Mouse (Mus musculus): ENCODE measurements around the gene BC100530. TPM values are rescaled to one million over a fixed set of nuclear protein-coding genes. Genes with fewer than 3 reads are reported as not detected.
"Not testable (repeated sequence)": the region's sequence is repeated elsewhere in the genome, so short reads cannot be mapped to it uniquely, and the experiment has no call there.

Gene BC100530
- 2.4 and 3.0 TPM in 2 replicates for polyA plus RNA-seq (2015; fragmentation: Nextera tagmentation; extraction: Ambion mirVana)

GRCm38 (mm10) chr16:36367648-36368047 lies at the start of gene BC100530:
BC100530 (minus strand) TSS chr16:36367748.
- not testable (repeated sequence) for ATAC-seq (ENCODE audit: low FRiP score); H3K4me2 ChIP-seq; H3K36me3 ChIP-seq; H3K9me3 ChIP-seq (replicated peaks); H3K27ac ChIP-seq (replicated peaks); H3K9ac ChIP-seq (replicated peaks); H3K4me3 ChIP-seq (replicated peaks); H3K4me1 ChIP-seq; H3K27me3 ChIP-seq (replicated peaks)
- WGBS, result 79% methylated on average over 3 of the region's 3 CpGs

GRCm38 (mm10) chr16:36408357-36408756 lies 40.8 kb upstream of the BC100530 start, which contains the start of gene Stfa2:
Stfa2 (minus strand) TSS chr16:36408457.
- no peaks in the 10 kb centered on the region for H3K9me3 ChIP-seq (replicated peaks)
- no peak within 1 kb of the TSS for H3K4me3 ChIP-seq (replicated peaks)
- no peaks in the 10 kb centered on the region for H3K27me3 ChIP-seq (replicated peaks)
- ATAC-seq (ENCODE audit: low FRiP score), result no peak
- no peak within 1 kb of the TSS for H3K9ac ChIP-seq (replicated peaks)
- H3K4me2 ChIP-seq, result no peak within 1 kb of the TSS
- H3K27ac ChIP-seq (replicated peaks), result no peak within 1 kb of the TSS
- no peaks in the 10 kb centered on the region for H3K36me3 ChIP-seq
- H3K4me1 ChIP-seq, result no peaks in the 10 kb centered on the region

GRCm38 (mm10) chr16:36389060-36389459 lies 21.5 kb upstream of the BC100530 start:
- no peaks in the 10 kb centered on the region for H3K9me3 ChIP-seq (replicated peaks)
- 22% methylated on average over 4 of the region's 4 CpGs for WGBS
- H3K4me2 ChIP-seq, result no peak overlapping the region
- H3K27me3 ChIP-seq (replicated peaks), result no peaks in the 10 kb centered on the region
- H3K36me3 ChIP-seq, result no peaks in the 10 kb centered on the region
- H3K9ac ChIP-seq (replicated peaks), result no peak overlapping the region
- no peak for ATAC-seq (ENCODE audit: low FRiP score)
- H3K4me1 ChIP-seq, result no peaks in the 10 kb centered on the region
- H3K27ac ChIP-seq (replicated peaks), result no peak overlapping the region
- no peak overlapping the region for H3K4me3 ChIP-seq (replicated peaks)

- no peak overlapping the region for H3K4me2 ChIP-seq
- H3K9ac ChIP-seq (replicated peaks), result no peak overlapping the region
- ATAC-seq (ENCODE audit: low FRiP score), result no peak
- no peaks in the 10 kb centered on the region for H3K36me3 ChIP-seq
- no peaks in the 10 kb centered on the region for H3K27me3 ChIP-seq (replicated peaks)
- H3K4me1 ChIP-seq, result no peaks in the 10 kb centered on the region
- 55% methylated on average over 2 of the region's 2 CpGs for WGBS
- no peak overlapping the region for H3K27ac ChIP-seq (replicated peaks)
- no peak overlapping the region for H3K4me3 ChIP-seq (replicated peaks)
- no peaks in the 10 kb centered on the region for H3K9me3 ChIP-seq (replicated peaks)
These were observed 30.4 kb downstream of the BC100530 start for GRCm38 (mm10) chr16:36337171-36337570.

GRCm38 (mm10) chr16:36334232-36334631 lies 33.3 kb downstream of the BC100530 start, which contains the start of gene BC117090:
BC117090 (minus strand) TSS chr16:36334332.
- H3K27ac ChIP-seq (replicated peaks), result no peak within 1 kb of the TSS
- 79% methylated on average over 3 of the region's 3 CpGs for WGBS
- no peaks in the 10 kb centered on the region for H3K27me3 ChIP-seq (replicated peaks)
- H3K4me1 ChIP-seq, result no peaks in the 10 kb centered on the region
- H3K4me2 ChIP-seq, result no peak within 1 kb of the TSS
- H3K9ac ChIP-seq (replicated peaks), result no peak within 1 kb of the TSS
- no peak for ATAC-seq (ENCODE audit: low FRiP score)
- no peak within 1 kb of the TSS for H3K4me3 ChIP-seq (replicated peaks)
- H3K9me3 ChIP-seq (replicated peaks), result no peaks in the 10 kb centered on the region
- H3K36me3 ChIP-seq, result no peaks in the 10 kb centered on the region

GRCm38 (mm10) chr16:36319286-36319685 lies 48.3 kb downstream of the BC100530 start:
- no peak overlapping the region for H3K27ac ChIP-seq (replicated peaks)
- H3K4me2 ChIP-seq, result no peak overlapping the region
- H3K36me3 ChIP-seq, result no peaks in the 10 kb centered on the region
- ATAC-seq (ENCODE audit: low FRiP score), result no peak
- no peaks in the 10 kb centered on the region for H3K27me3 ChIP-seq (replicated peaks)
- H3K4me3 ChIP-seq (replicated peaks), result no peak overlapping the region
- H3K9ac ChIP-seq (replicated peaks), result no peak overlapping the region
- no peaks in the 10 kb centered on the region for H3K9me3 ChIP-seq (replicated peaks)
- H3K4me1 ChIP-seq, result no peaks in the 10 kb centered on the region

GRCm38 (mm10) chr16:36316111-36316510 lies 51.4 kb downstream of the BC100530 start:
- not testable (repeated sequence) for H3K9ac ChIP-seq (replicated peaks); H3K4me3 ChIP-seq (replicated peaks); H3K36me3 ChIP-seq; ATAC-seq (ENCODE audit: low FRiP score); H3K9me3 ChIP-seq (replicated peaks); H3K4me1 ChIP-seq; H3K4me2 ChIP-seq; H3K27me3 ChIP-seq (replicated peaks); H3K27ac ChIP-seq (replicated peaks)
- WGBS, result 79% methylated on average over 6 of the region's 6 CpGs

Other genes with a start within 250 kb of the BC100530 start
- not detected in 2 replicates for gene Csta1, start 236.5 kb downstream of the BC100530 start, polyA plus RNA-seq (2015; fragmentation: Nextera tagmentation; extraction: Ambion mirVana)
- 0.72 and 1.0 TPM in 2 replicates for gene Stfa2l1, start 210.9 kb downstream of the BC100530 start, polyA plus RNA-seq (2015; fragmentation: Nextera tagmentation; extraction: Ambion mirVana)
- gene Gm5483, start 183.5 kb downstream of the BC100530 start, polyA plus RNA-seq (2015; fragmentation: Nextera tagmentation; extraction: Ambion mirVana), result 0.44 and 1.8 TPM in 2 replicates
- not detected in 2 replicates for gene Gm5416, start 157.3 kb downstream of the BC100530 start, polyA plus RNA-seq (2015; fragmentation: Nextera tagmentation; extraction: Ambion mirVana)
- gene 2010005H15Rik, start 146.3 kb downstream of the BC100530 start, polyA plus RNA-seq (2015; fragmentation: Nextera tagmentation; extraction: Ambion mirVana), result not detected in 2 replicates
- 1.4 and 3.5 TPM in 2 replicates for gene Stfa1, start 90.8 kb downstream of the BC100530 start, polyA plus RNA-seq (2015; fragmentation: Nextera tagmentation; extraction: Ambion mirVana)
- 0.57 TPM in 1 of 2 replicates, not detected in the other for gene BC117090, start 33.4 kb downstream of the BC100530 start, polyA plus RNA-seq (2015; fragmentation: Nextera tagmentation; extraction: Ambion mirVana)
- not detected in 2 replicates for gene Stfa2, start 40.7 kb upstream of the BC100530 start, polyA plus RNA-seq (2015; fragmentation: Nextera tagmentation; extraction: Ambion mirVana)
- 0.88 TPM in 1 of 2 replicates, not detected in the other for gene Stfa3, start 87.6 kb upstream of the BC100530 start, polyA plus RNA-seq (2015; fragmentation: Nextera tagmentation; extraction: Ambion mirVana)
- gene Casr, start 194.4 kb upstream of the BC100530 start, polyA plus RNA-seq (2015; fragmentation: Nextera tagmentation; extraction: Ambion mirVana), result 0.04 and 0.15 TPM in 2 replicates